ENCODE assay signal across 9 mouse cellular contexts in genomic region chr1:41001154-41001949, GRCm38 (mm10).
DNase-seq lines count a peak whose midpoint lies in the region; ATAC-seq and TF ChIP-seq lines count a peak whose summit lies in the region.
"Had no signal": no experiment of that assay in that cellular context is flagged by ENCODE, and none has a peak within 500 bp of the region (broad histone marks: within the 10 kb centered on the region; RNA-seq: fewer than 3 reads in every experiment).

No protein-coding gene starts in this region.

- TF ChIP-seq EP300 in stomach, postnatal 0 days (optimal IDR thresholded peaks at IDR 0.05): no peak

- H3K27me3 ChIP-seq in kidney, embryonic 15.5 days: no peaks in the 10 kb centered on the region
- H3K27me3 ChIP-seq in limb, embryonic 14.5 days (ENCODE audit: control insufficient read depth, insufficient read depth, low read length): no peaks in the 10 kb centered on the region
- no peaks in the 10 kb centered on the region for H3K27me3 ChIP-seq in stomach, postnatal 0 days (ENCODE audit: control insufficient read depth, insufficient read depth, low read length)
- H3K27me3 ChIP-seq: liver, embryonic 15.5 days had no signal

- no peak for TF ChIP-seq POLR2A in embryonic fibroblast, embryonic 13.5 days (IDR thresholded peaks at IDR 0.05; ENCODE audit: low read depth, low read length)
- no peak for TF ChIP-seq POLR2A in limb, embryonic 14.5 days (IDR thresholded peaks at IDR 0.05; ENCODE audit: borderline replicate concordance, extremely low read depth, insufficient read depth, insufficient read length)

- H3K4me2 ChIP-seq in kidney, embryonic 15.5 days: 0 out of 2 replicates have a peak overlapping the region, but pooled peaks have one; percentile 19
- H3K4me2 ChIP-seq in limb, embryonic 14.5 days (replicated peaks; ENCODE audit: low read depth, low read length, severe bottlenecking): no peak overlapping the region
- no peak overlapping the region for H3K4me2 ChIP-seq in stomach, postnatal 0 days (replicated peaks; ENCODE audit: low read depth)
- H3K4me2 ChIP-seq: liver, embryonic 15.5 days had no signal

- no peak overlapping the region for H3K9ac ChIP-seq in kidney, embryonic 15.5 days
- no peak overlapping the region for H3K9ac ChIP-seq in limb, embryonic 14.5 days (ENCODE audit: low read depth, low read length, severe bottlenecking)
- H3K9ac ChIP-seq in stomach, postnatal 0 days (ENCODE audit: low read length): no peak overlapping the region
- H3K9ac ChIP-seq: liver, embryonic 15.5 days had no signal

- peak; percentile 80 for TF ChIP-seq CTCF in embryonic fibroblast, embryonic 13.5 days (IDR thresholded peaks at IDR 0.05; ENCODE audit: borderline replicate concordance, insufficient read depth, low read length)
- peak; percentile 59 for TF ChIP-seq CTCF in stomach, postnatal 0 days (IDR thresholded peaks at IDR 0.05; ENCODE audit: low read depth)

- H3K4me3 ChIP-seq in embryonic fibroblast, embryonic 13.5 days (ENCODE audit: insufficient read depth, low read length): no peak overlapping the region
- no peak overlapping the region for H3K4me3 ChIP-seq in kidney, embryonic 15.5 days (replicated peaks)
- no peak overlapping the region for H3K4me3 ChIP-seq in limb, embryonic 14.5 days (replicated peaks; ENCODE audit: low read length)
- H3K4me3 ChIP-seq in stomach, postnatal 0 days (ENCODE audit: low read depth, low read length): no peak overlapping the region
- H3K4me3 ChIP-seq: liver, embryonic 15.5 days had no signal

- WGBS in kidney, embryonic 15.5 days: 43% methylated on average over 13 of the region's 13 CpGs
- WGBS in limb, embryonic 14.5 days: 53% methylated on average over 13 of the region's 13 CpGs
- WGBS in stomach, postnatal 0 days: 50% methylated on average over 13 of the region's 13 CpGs

- no peaks in the 10 kb centered on the region for H3K9me3 ChIP-seq in kidney, embryonic 15.5 days (replicated peaks)
- no peaks in the 10 kb centered on the region for H3K9me3 ChIP-seq in limb, embryonic 14.5 days (ENCODE audit: control insufficient read depth, low read length)
- H3K9me3 ChIP-seq in stomach, postnatal 0 days (ENCODE audit: control insufficient read depth, low read length): no peaks in the 10 kb centered on the region
- H3K9me3 ChIP-seq: liver, embryonic 15.5 days had no signal

- H3K27ac ChIP-seq in embryonic fibroblast, embryonic 13.5 days (ENCODE audit: insufficient read depth, low read length): no peak overlapping the region
- H3K27ac ChIP-seq in kidney, embryonic 15.5 days: no peak overlapping the region
- H3K27ac ChIP-seq in limb, embryonic 14.5 days (replicated peaks; ENCODE audit: low read depth, low read length): no peak overlapping the region
- H3K27ac ChIP-seq in stomach, postnatal 0 days (replicated peaks): no peak overlapping the region
- H3K27ac ChIP-seq: liver, embryonic 15.5 days had no signal

- no peaks in the 10 kb centered on the region for H3K4me1 ChIP-seq in embryonic fibroblast, embryonic 13.5 days (ENCODE audit: control insufficient read depth, insufficient read depth, low read length)
- H3K4me1 ChIP-seq in kidney, embryonic 15.5 days: peaks cover 7% of the 10 kb centered on the region; the same call in 1 of the 2 replicates
- H3K4me1 ChIP-seq in limb, embryonic 14.5 days (ENCODE audit: control insufficient read depth, insufficient read depth, low read length): peaks cover 4% of the 10 kb centered on the region; the same call in 1 of the 2 replicates
- H3K4me1 ChIP-seq in stomach, postnatal 0 days (replicated peaks; ENCODE audit: control insufficient read depth, insufficient read depth): no peaks in the 10 kb centered on the region
- H3K4me1 ChIP-seq: liver, embryonic 15.5 days had no signal

- peak; percentile 10 for DNase-seq in ovary, postnatal 36 days (ENCODE audit: low spot score)
- DNase-seq in ovary, postnatal 14 days (ENCODE audit: low spot score): no peak
- DNase-seq in limb, embryonic 14.5 days (ENCODE audit: low spot score): peak; percentile 62
- DNase-seq in stomach, postnatal 0 days (ENCODE audit: low spot score): no peak
- no peak for DNase-seq in spleen, postnatal 14 days (ENCODE audit: low spot score in 2 of 2)
- DNase-seq in gastrocnemius, postnatal 10 days: no peak

- H3K36me3 ChIP-seq in kidney, embryonic 15.5 days: no peaks in the 10 kb centered on the region
- H3K36me3 ChIP-seq in limb, embryonic 14.5 days (ENCODE audit: control insufficient read depth, insufficient read depth, low read length): no peaks in the 10 kb centered on the region
- H3K36me3 ChIP-seq in stomach, postnatal 0 days (ENCODE audit: control insufficient read depth, insufficient read depth, low read length): no peaks in the 10 kb centered on the region
- H3K36me3 ChIP-seq: liver, embryonic 15.5 days had no signal

- ATAC-seq in kidney, embryonic 15.5 days (replicated peaks; ENCODE audit: low FRiP score): peak; percentile 74
- ATAC-seq in limb, embryonic 14.5 days (ENCODE audit: low FRiP score, low read depth): 0 out of 2 replicates have a peak, but pooled peaks have one; percentile 63
- ATAC-seq in stomach, postnatal 0 days (ENCODE audit: low FRiP score, low TSS enrichment): no peak

Comparison
In these comparisons a context has a peak if more than half of its experiments do, and no peak if none do; other contexts are left out.
1. DNase-seq: peak in ovary, postnatal 36 days (single experiment) and limb, embryonic 14.5 days (single experiment); none in ovary, postnatal 14 days (single experiment), stomach, postnatal 0 days (single experiment), spleen, postnatal 14 days (0 of 2) and gastrocnemius, postnatal 10 days (single experiment).